Comparison of ENCODE assay signal across 15 mouse cellular contexts in genomic region chr5:54005865-54006225, GRCm38 (mm10).
"Had no signal": no experiment of that assay in that cellular context is flagged by ENCODE, and none has a peak within 500 bp of the region (broad histone marks: within the 10 kb centered on the region; RNA-seq: fewer than 3 reads in every experiment).

No protein-coding gene starts in this region.

- H3K4me2 ChIP-seq: limb, embryonic 13.5 days; liver, embryonic 11.5 days; lung, embryonic 14.5 days; midbrain, embryonic 13.5 days; neural tube, embryonic 15.5 days; stomach, embryonic 15.5 days had no signal

- H3K9me3 ChIP-seq: limb, embryonic 13.5 days; midbrain, embryonic 13.5 days; neural tube, embryonic 15.5 days; stomach, embryonic 15.5 days had no signal

- H3K27me3 ChIP-seq: midbrain, embryonic 13.5 days; neural tube, embryonic 15.5 days; stomach, embryonic 15.5 days had no signal

- H3K4me3 ChIP-seq: limb, embryonic 13.5 days; midbrain, embryonic 13.5 days; myocyte; neural tube, embryonic 15.5 days; stomach, embryonic 15.5 days had no signal

- H3K9ac ChIP-seq: limb, embryonic 13.5 days; lung, embryonic 14.5 days; midbrain, embryonic 13.5 days; neural tube, embryonic 15.5 days; stomach, embryonic 15.5 days had no signal

- H3K36me3 ChIP-seq: limb, embryonic 13.5 days; midbrain, embryonic 13.5 days; neural tube, embryonic 15.5 days; stomach, embryonic 15.5 days had no signal

- ATAC-seq: midbrain, embryonic 13.5 days had no signal

- H3K4me1 ChIP-seq: stomach, embryonic 15.5 days had no signal

- H3K27ac ChIP-seq: kidney, postnatal 0 days; limb, embryonic 13.5 days; midbrain, embryonic 13.5 days; neural tube, embryonic 15.5 days; stomach, embryonic 15.5 days had no signal

- DNase-seq: kidney, adult 11 months; left cerebral cortex, postnatal 4 days; lung, embryonic 14.5 days; lung, postnatal 10 days; lung, postnatal 4 days; right cerebral cortex, adult 18-20 months; thymus, adult 2 months; thymus, postnatal 25 days had no signal
